Mouse (Mus musculus) ES-E14 (cell line): ENCODE data around the gene Rps21. TPM values are rescaled to one million over a fixed set of nuclear protein-coding genes. Genes with fewer than 3 reads are reported as not detected.
A peak's percentile ranks its signal among the peaks of the same experiment; 100 is the strongest.

Source experiments
- DNase-seq: peaks from one replicate; pipeline ENCODE4 v3.0.0-alpha.2; 2013; ENCODE audit warnings: low read depth, low spot score
- H3K27ac ChIP-seq: 2 replicates; pipeline ENCODE4 v1.5.1; 2012; ENCODE audit warnings: low read depth, mild to moderate bottlenecking, low read length, moderate library complexity, mixed read lengths; ENCODE audit not compliant: poor library complexity, insufficient read depth, severe bottlenecking
- H3K36me3 ChIP-seq: 2 replicates; pipeline ENCODE4 v1.6.1; 2012; ENCODE audit warnings: mild to moderate bottlenecking, low read length, moderate library complexity, mixed read lengths; ENCODE audit not compliant: control insufficient read depth, poor library complexity, insufficient read depth, severe bottlenecking
- H3K4me1 ChIP-seq, 2 experiments: fragments of 150-350 bp in 1 of 2; sonication (generic) in 1 of 2; 2 replicates each; pipeline ENCODE4 v1.6.1; 2012; ENCODE audit warnings: low read length in 2 of 2, mild to moderate bottlenecking in 1 of 2, mixed read lengths in 1 of 2; ENCODE audit not compliant: control insufficient read depth in 2 of 2, insufficient read depth in 2 of 2, poor library complexity in 1 of 2
- H3K4me3 ChIP-seq, 2 experiments: fragments of 150-350 bp in 1 of 2; sonication (generic) in 1 of 2; 2 replicates each; pipeline ENCODE4 v1.5.1; 2012; ENCODE audit warnings: low read length in 2 of 2, low read depth in 1 of 2, mild to moderate bottlenecking in 1 of 2, mixed read lengths in 1 of 2; ENCODE audit not compliant: insufficient read depth in 1 of 2, poor library complexity in 1 of 2, severe bottlenecking in 1 of 2
- H3K9ac ChIP-seq: 2 replicates; pipeline ENCODE4 v1.6.1; 2012; ENCODE audit warnings: low read depth, mild to moderate bottlenecking, low read length, mixed read lengths; ENCODE audit not compliant: poor library complexity, insufficient read depth, severe bottlenecking
- H3K9me3 ChIP-seq: fragments of 150-350 bp; sonication (generic); 2 replicates; pipeline ENCODE4 v1.6.1; 2012; ENCODE audit warnings: low read depth, mild to moderate bottlenecking, low read length; ENCODE audit not compliant: control insufficient read depth, insufficient read depth
- CHD2 ChIP-seq: IDR thresholded peaks from 2 replicates; pipeline ENCODE4 v1.6.1; 2014; ENCODE audit warnings: mild to moderate bottlenecking, low read depth, low read length, inconsistent platforms
- HCFC1 ChIP-seq: IDR thresholded peaks from 2 replicates; pipeline ENCODE4 v1.6.1; 2012; ENCODE audit warnings: low read length, inconsistent platforms, borderline replicate concordance; ENCODE audit not compliant: insufficient read depth
- MAFK ChIP-seq: IDR thresholded peaks from 2 replicates; pipeline ENCODE4 v1.6.1; 2014; ENCODE audit warnings: mild to moderate bottlenecking, low read depth, low read length, inconsistent platforms; ENCODE audit not compliant: insufficient read depth
- ZC3H11A ChIP-seq: IDR thresholded peaks from 2 replicates; pipeline ENCODE4 v1.6.1; 2012; ENCODE audit warnings: low read depth, mild to moderate bottlenecking, inconsistent platforms, low read length, borderline replicate concordance
- ZNF384 ChIP-seq: IDR thresholded peaks from 2 replicates; pipeline ENCODE4 v1.6.1; 2012; ENCODE audit warnings: low read depth, low read length, inconsistent platforms
- in situ Hi-C, 2 experiments: fragments of 600-800 bp; cut with MboI; formaldehyde crosslinking; loops; one replicate each; pipeline ENCODE4 v1.15.1; 2025; ENCODE audit warnings: low sequenced_read_pairs in 2 of 2, inconsistent platforms in 1 of 2; ENCODE audit not compliant: unreplicated experiment in 2 of 2
- total RNA-seq: library from RNA; depleted of rRNA; stranded (reverse); fragments of 300-350 nt; gene quantifications from 2 replicates; pipeline ENCODE4 v1.2.3, GENCODE M21; 2012

Rps21 gene
- total RNA-seq, 1 experiment: 4,130 TPM

GRCm38 (mm10) chr2:180221051-180221450 is 36.1 kb upstream of the Rps21 start:
- DNase-seq: no peak
- no peaks in the 10 kb centered on the region for H3K9me3 ChIP-seq
- peaks cover 50% of the 10 kb centered on the region; the same call in 1 of the 2 replicates for H3K36me3 ChIP-seq
- peak overlapping the region; percentile 9; the same call in 1 of the 2 replicates for H3K27ac ChIP-seq
- H3K4me3 ChIP-seq: no peak overlapping the region
- H3K4me1 ChIP-seq: peaks cover 5 to 62% of the 10 kb centered on the region in 2 experiments; a peak in 3 of 4 replicates
- TF ChIP-seq CHD2: no peak
- no peak for TF ChIP-seq ZNF384
- no peak for TF ChIP-seq MAFK
- TF ChIP-seq HCFC1: no peak
- no peak for TF ChIP-seq ZC3H11A
- H3K9ac ChIP-seq: peak overlapping the region; percentile 17; the same call in 1 of the 2 replicates
- in situ Hi-C loops: no loop called here

GRCm38 (mm10) chr2:180222250-180222649 is 34.9 kb upstream of the Rps21 start:
- Histone ChIP-seq H3K4me1 (peaks cover 9 to 60% of the 10 kb centered on the region in 2 experiments; a peak in 3 of 4 replicates), H3K36me3 (peaks cover 48% of the 10 kb centered on the region; the same call in 1 of the 2 replicates), H3K4me3 (peak overlapping the region in 1 of 2 experiments; percentile 15; a peak in 1 of 4 replicates), H3K27ac (peak overlapping the region; percentile 39), H3K9me3 (no peaks in the 10 kb centered on the region), H3K9ac (peak overlapping the region; percentile 28; the same call in 1 of the 2 replicates)
- in situ Hi-C loops: no loop called here
- peak; percentile 79 for DNase-seq
- no peak for TF ChIP-seq MAFK

GRCm38 (mm10) chr2:180224647-180225043 is 32.5 kb upstream of the Rps21 start:
- H3K36me3 ChIP-seq: peaks cover 29% of the 10 kb centered on the region; the same call in 1 of the 2 replicates
- peak overlapping the region; percentile 69 for H3K27ac ChIP-seq
- in situ Hi-C loops: no loop called here
- H3K9ac ChIP-seq: peak overlapping the region; percentile 89
- DNase-seq: no peak
- H3K4me1 ChIP-seq: peaks cover 11 to 56% of the 10 kb centered on the region in 2 experiments; a peak in 3 of 4 replicates
- TF ChIP-seq MAFK (no peak), CHD2 (no peak), ZNF384 (no peak), ZC3H11A (no peak)
- no peaks in the 10 kb centered on the region for H3K9me3 ChIP-seq
- H3K4me3 ChIP-seq: peak overlapping the region; percentile 82 to 88

GRCm38 (mm10) chr2:180225044-180225761 is 32.0 kb upstream of the Rps21 start:
- peaks cover 11 to 52% of the 10 kb centered on the region in 2 experiments; a peak in 3 of 4 replicates for H3K4me1 ChIP-seq

More at GRCm38 (mm10) chr2:180225044-180225761, 32.0 kb upstream of the Rps21 start:
- DNase-seq: no peak
- peak overlapping the region; percentile 89 for H3K9ac ChIP-seq
- H3K27ac ChIP-seq: peak overlapping the region; percentile 69
- peak overlapping the region; percentile 82 to 88 for H3K4me3 ChIP-seq
- in situ Hi-C loops: no loop called here
- H3K36me3 ChIP-seq: peaks cover 23% of the 10 kb centered on the region; the same call in 1 of the 2 replicates
- TF ChIP-seq HCFC1: no peak
- TF ChIP-seq ZNF384: no peak
- TF ChIP-seq MAFK: no peak
- no peak for TF ChIP-seq CHD2
- no peak for TF ChIP-seq ZC3H11A
- no peaks in the 10 kb centered on the region for H3K9me3 ChIP-seq
